Mouse (Mus musculus) bone marrow, adult 2 months (tissue): ENCODE results near the gene Slc16a8.

Source experiments
- CTCF ChIP-seq: fragments of 200-500 bp; IDR thresholded peaks from 2 replicates; pipeline ENCODE4 v1.5.1; 2011; ENCODE audit warnings: low read length, control low read depth; ENCODE audit not compliant: control insufficient read depth, insufficient read depth
- POLR2A ChIP-seq: fragments of 200-500 bp; IDR thresholded peaks from 2 replicates; pipeline ENCODE4 v1.6.1; 2011; ENCODE audit warnings: low read depth, mild to moderate bottlenecking, control low read depth, low read length, borderline replicate concordance; ENCODE audit not compliant: control insufficient read depth

GRCm38 (mm10) chr15:79213591-79213990 lies 41.0 kb downstream of the Slc16a8 start:
- TF ChIP-seq CTCF: no peak
- no peak for TF ChIP-seq POLR2A
